Mouse (Mus musculus) gastrocnemius, postnatal 36 days (tissue): Measurements from ENCODE around the gene Kif26b. TPM values are rescaled to one million over a fixed set of nuclear protein-coding genes. Genes with fewer than 3 reads are reported as not detected.

Experiments used
- DNase-seq, 2 experiments: peaks; one replicate each; pipeline ENCODE4 v3.0.0; 2022
- intact Hi-C: fragments of 180-260 bp; cut with DNase I; formaldehyde crosslinking; loops from one replicate; pipeline ENCODE4 v1.15.1; 2025
- total RNA-seq, 2 experiments: library from RNA; stranded (reverse); gene quantifications; 2 replicates each; pipeline ENCODE4 v1.2.3; 2021

Kif26b gene
- total RNA-seq, 2 experiments from 2014 or later, result 1.7 to 2.8 TPM

DNA sequence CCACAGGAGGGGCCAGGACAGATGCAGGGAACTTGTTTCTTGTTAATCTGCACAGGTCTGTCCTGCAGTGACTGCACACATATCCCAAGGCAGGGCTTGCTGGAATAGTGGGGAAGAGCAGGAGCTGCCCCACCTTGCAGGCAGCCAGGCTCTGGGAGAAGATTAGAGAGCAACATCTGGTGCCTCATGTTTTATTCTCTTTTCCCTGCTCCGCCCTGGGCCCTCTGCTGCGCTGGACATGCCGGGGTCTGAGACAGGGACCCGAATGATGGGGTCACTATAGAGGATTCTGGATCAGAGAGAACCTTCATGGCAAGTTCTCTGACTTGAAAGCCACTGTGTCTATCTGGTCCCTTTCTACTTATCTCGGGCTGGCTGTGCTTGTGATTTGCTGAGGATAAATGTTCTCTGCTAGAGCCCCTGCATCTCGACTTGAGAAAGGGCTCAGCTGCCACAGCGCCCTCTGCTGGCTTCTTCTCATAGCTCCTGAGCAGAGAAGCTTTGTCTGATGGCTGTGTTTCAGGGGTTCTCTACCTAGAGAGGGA, 431.2 kb downstream of the Kif26b start:
- DNase-seq, result peak; percentile 44 to 53
- intact Hi-C loops, result loop anchor here (5.0 kb wide), 1 partner anchor 433 kb away; the partner anchor contains the start of gene Kif26b

DNA sequence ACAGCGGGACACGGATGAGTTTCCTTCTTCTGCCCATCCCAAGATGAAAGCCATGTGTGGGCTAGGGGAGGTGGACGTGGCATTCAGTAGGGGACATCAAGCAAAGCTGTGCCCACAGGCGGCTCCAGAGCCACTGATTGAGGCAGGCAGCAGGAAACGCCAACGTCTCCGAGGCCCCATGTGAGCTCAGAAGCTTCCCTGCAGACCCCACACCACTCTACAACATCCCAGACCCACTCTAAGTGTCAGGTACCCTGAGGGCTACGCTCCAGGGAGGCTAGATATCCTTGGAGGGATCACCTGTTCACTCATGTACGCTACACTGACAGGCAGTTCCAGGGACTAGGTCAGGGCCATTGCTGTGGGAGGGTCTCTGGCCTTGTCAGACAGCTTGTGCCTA, 432.7 kb downstream of the Kif26b start:
- no peak for DNase-seq
- intact Hi-C loops, result loop anchor here (5.0 kb wide), 1 partner anchor 434 kb away; the partner anchor contains the start of gene Kif26b

DNA sequence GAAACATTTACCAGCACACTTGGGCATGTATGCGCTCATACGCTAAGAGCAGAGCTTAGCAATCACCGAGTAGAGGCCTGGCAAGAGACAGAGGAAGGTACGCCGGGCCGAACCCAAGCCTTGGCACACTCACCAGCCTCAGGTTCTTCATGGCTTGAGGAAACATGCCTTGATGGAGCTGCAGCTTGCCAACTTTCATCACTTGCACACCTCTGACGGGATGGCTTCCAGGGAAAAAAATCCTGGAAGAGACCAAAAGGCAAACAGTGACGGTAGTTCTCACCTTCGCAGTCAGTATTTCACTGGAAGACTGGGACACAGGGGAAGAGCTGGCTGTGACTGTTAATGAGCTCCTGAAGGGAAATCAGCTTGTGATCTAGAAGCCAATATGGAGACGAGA, 443.1 kb downstream of the Kif26b start:
- no peak for DNase-seq
- intact Hi-C loops, result no loop called here

DNA sequence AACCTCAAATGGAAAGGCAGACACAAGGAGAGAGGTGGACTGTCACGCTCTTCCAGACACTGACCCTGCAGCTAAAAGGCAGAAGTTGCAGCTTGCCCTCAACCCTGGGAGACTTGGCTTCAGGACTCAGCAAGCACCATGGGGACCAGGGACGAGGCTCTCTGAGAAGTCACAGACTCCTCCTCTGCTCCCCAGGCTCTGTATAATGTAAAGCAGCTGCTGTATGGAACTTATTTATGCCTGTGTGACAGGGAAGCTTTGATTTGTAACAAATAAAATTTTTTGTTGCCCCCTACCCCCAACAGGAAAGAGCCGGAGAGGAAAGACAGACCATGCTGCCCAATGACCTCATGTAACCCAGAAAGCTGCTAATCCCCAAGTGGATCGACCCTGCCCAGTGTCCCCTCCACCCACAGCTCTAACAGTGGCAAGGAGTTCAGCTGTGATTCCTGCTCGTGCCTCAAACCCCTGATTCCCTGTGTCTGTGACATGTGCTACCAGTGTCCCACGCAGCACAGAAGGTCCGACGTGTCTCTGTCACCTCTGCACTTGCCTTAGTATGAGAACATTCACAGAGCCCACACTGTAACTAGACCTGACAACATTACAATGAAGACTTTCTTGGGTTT, 449.8 kb downstream of the Kif26b start:
- intact Hi-C loops, result no loop called here
- no peak for DNase-seq

- DNase-seq, result no peak
- intact Hi-C loops, result no loop called here
Measured at GRCm38 (mm10) chr1:178980185-178980584, 451.3 kb downstream of the Kif26b start.

DNA sequence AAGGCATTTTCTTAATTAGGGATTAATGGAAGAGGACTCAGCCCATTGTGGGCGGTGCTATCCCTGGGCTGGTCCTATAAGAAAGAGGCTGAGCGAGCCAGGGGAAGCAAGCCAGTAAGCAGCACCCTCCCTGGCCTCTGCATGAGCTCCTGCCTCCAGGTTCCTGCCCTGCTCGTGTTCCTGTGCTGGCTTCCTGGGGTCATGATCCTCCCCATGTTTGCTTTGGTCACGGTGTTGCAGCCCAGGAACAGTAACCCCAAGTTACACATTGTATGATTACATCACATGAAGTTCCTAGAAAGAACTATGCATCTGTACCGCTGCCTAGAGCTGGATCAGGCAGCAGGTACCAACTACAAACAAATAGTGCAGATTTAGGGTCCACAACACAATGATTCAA, 452.7 kb downstream of the Kif26b start:
- intact Hi-C loops, result no loop called here
- DNase-seq, result no peak

DNA sequence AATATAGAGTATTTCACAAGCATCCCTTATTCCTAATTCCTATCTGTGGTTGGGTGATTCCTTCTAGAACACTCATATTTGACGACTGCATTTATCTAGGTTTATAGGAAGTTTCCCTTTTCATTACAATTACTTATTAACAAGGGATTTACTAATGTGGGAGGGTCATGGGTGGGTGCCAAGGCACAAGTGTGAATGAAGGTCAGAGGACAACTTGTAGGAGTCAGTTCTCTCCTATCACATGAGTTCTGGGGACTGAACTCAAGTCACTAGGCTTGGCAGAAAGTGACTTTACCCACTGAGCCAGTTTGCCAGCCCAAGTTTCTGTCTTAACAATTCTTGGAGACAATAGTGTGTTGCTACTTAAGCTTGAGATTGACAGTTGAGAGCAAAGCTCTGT, 459.3 kb downstream of the Kif26b start:
- DNase-seq, result no peak

More for the DNA sequence above, 459.3 kb downstream of the Kif26b start:
- intact Hi-C loops, result no loop called here

Other genes starting within 250 kb of the Kif26b start
- gene Cox20, start 210.0 kb upstream of the Kif26b start, total RNA-seq, result 10 to 100 TPM; 31.6 to 33.7 TPM
- 100 to 1,000 TPM in 1 of 2 experiments, 10 to 100 TPM in 1; 91.7 to 124 TPM for gene Hnrnpu, start 191.3 kb upstream of the Kif26b start, total RNA-seq
- 10 to 100 TPM; 11.4 to 11.7 TPM for gene Efcab2, start 123.0 kb upstream of the Kif26b start, total RNA-seq